Mouse (Mus musculus): ENCODE results near the gene En1. TPM values are rescaled to one million over a fixed set of nuclear protein-coding genes. Genes with fewer than 3 reads are reported as not detected.
A peak's percentile ranks its signal among the peaks of the same experiment; 100 is the strongest.

The En1 gene
- polyA plus RNA-seq, 1 experiment from 2014 or later: 1.5 TPM

- peaks cover 11% of the 10 kb centered on the region for H3K4me1 ChIP-seq
- ATAC-seq (ENCODE audit: insufficient number of reproducible peaks, insufficient read depth, low FRiP score, low TSS enrichment): 0 out of 2 replicates have a peak, but pooled peaks have one; percentile 3
- no peaks in the 10 kb centered on the region for H3K36me3 ChIP-seq
- 0 out of 2 replicates have a peak, but pooled peaks cover 7% of the 10 kb centered on the region for H3K27me3 ChIP-seq
- H3K27ac ChIP-seq: no peak overlapping the region
- WGBS: 68% methylated on average over 1 of the region's 1 CpGs
- no peak overlapping the region for H3K4me3 ChIP-seq
- no peaks in the 10 kb centered on the region for H3K9me3 ChIP-seq
- H3K4me2 ChIP-seq (replicated peaks): no peak overlapping the region
- H3K9ac ChIP-seq: no peak overlapping the region
These were observed 42.5 kb downstream of the En1 start for GRCm38 (mm10) chr1:120644755-120645154.

- Histone ChIP-seq H3K4me1 (no peaks in the 10 kb centered on the region), H3K36me3 (no peaks in the 10 kb centered on the region), H3K27ac (no peak overlapping the region), H3K27me3 (no peaks in the 10 kb centered on the region), H3K9ac (no peak overlapping the region), H3K4me2 (replicated peaks) (no peak overlapping the region), H3K9me3 (no peaks in the 10 kb centered on the region), H3K4me3 (no peak overlapping the region)
- ATAC-seq (ENCODE audit: insufficient number of reproducible peaks, insufficient read depth, low FRiP score, low TSS enrichment): no peak
- WGBS: 39% methylated on average over 8 of the region's 8 CpGs
These were observed 47.9 kb downstream of the En1 start for GRCm38 (mm10) chr1:120650068-120650467.

GRCm38 (mm10) chr1:120651997-120652396 is 49.8 kb downstream of the En1 start:
- H3K4me2 ChIP-seq (replicated peaks): no peak overlapping the region
- no peaks in the 10 kb centered on the region for H3K36me3 ChIP-seq
- no peak overlapping the region for H3K9ac ChIP-seq
- H3K9me3 ChIP-seq: no peaks in the 10 kb centered on the region
- no peak overlapping the region for H3K4me3 ChIP-seq
- WGBS: 80% methylated on average over 5 of the region's 5 CpGs
- no peak overlapping the region for H3K27ac ChIP-seq
- no peak for ATAC-seq (ENCODE audit: insufficient number of reproducible peaks, insufficient read depth, low FRiP score, low TSS enrichment)
- H3K4me1 ChIP-seq: no peaks in the 10 kb centered on the region
- H3K27me3 ChIP-seq: no peaks in the 10 kb centered on the region

GRCm38 (mm10) chr1:120654950-120655396 is 52.8 kb downstream of the En1 start:
- ATAC-seq (ENCODE audit: insufficient number of reproducible peaks, insufficient read depth, low FRiP score, low TSS enrichment): no peak
- Histone ChIP-seq H3K4me3 (no peak overlapping the region), H3K4me1 (no peaks in the 10 kb centered on the region), H3K4me2 (replicated peaks) (no peak overlapping the region), H3K27ac (no peak overlapping the region), H3K9ac (no peak overlapping the region), H3K27me3 (no peaks in the 10 kb centered on the region), H3K36me3 (no peaks in the 10 kb centered on the region), H3K9me3 (no peaks in the 10 kb centered on the region)
- WGBS: 79% methylated on average over 7 of the region's 7 CpGs

Other genes starting within 250 kb of the En1 start
- gene Marco, start 97.4 kb upstream of the En1 start, polyA plus RNA-seq (2016; fragmentation: Nextera tagmentation; extraction: Ambion mirVana): 0.08 and 0.50 TPM in 2 replicates

Measured in embryonic facial prominence, embryonic 12.5 days (tissue).